Mouse (Mus musculus): ENCODE results near the gene Atp13a2.

Gene Atp13a2

DNA sequence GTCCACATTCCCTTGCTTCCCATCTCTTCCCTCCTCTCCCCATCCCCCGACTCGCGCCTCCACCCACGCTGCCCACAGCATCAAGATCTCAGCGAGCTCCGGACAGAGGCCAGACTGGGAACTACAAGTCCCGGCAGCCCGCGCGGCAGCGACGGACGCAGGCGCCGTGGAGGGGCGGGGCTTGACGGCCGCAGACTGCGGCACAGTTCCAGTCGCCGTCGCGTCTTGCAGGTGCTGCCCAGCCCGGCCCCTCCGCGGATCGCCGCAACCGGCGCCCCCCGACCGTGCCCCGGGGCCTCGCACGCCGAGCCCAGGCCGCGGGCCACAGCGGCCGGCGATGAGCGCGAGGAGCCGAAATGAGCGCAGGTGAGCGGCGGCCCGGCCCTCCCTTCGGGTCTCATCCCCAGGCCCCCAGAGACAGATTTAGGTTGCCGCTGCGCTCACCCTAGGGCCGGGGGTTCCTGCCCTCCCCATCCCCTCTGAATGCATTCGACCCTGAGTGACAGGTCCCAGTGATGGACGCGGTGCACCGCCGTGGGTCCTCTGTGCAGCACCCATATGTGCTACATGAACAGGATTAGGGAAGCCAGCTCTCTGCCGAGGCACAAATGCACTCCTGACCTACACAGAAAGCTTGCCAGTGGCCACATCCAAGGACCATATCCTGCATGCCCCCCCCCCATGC, at the start of gene Atp13a2:
Gene Atp13a2 (plus strand): TSS at position 163 of the 685 bp plus-strand sequence.
- peak; percentile 95 to 96 for DNase-seq

DNA sequence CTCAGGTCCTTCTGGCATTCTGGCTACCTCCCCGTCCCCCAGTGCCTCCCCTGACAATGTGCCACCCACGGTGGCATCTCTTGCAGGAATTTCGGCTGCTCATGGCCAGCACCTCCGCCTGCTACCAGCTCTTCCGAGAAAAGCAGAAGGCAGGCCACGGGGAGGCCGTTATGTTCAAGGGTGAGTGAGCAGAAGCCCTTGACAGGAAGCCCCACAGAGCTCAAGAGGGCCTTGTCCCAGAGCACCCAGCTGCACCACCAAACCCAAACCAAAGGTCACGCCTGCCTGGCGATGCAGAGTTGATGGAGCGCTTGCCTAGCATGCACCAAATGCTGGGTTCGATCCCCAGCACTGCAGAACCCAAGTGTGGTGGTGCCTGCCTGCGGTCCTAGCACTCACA, 42.3 kb upstream of the Atp13a2 start:
- no peak for DNase-seq

DNA sequence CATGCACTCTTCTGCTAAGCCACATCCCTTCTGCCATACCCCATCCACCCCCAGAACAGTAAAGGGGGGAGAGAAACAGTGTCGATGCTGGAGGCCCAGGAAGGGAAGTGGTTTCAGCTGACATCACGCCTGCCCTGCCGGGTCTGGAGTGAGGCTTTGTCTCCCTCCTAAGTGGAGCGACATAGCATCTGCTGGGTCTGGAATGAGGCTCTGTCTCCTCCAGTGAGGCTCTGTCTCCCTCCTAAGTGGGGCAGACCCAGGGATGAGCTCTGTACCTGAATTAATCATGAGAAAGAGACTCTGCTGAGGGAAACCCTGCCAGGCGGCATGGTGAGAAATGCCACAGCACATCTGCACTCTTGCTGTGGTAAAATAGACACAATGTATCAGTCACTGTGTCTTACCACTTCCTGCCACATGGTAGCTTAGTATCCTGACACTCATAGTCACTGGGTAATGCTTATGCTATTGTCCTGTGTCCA, 41.7 kb upstream of the Atp13a2 start:
- DNase-seq: no peak

DNA sequence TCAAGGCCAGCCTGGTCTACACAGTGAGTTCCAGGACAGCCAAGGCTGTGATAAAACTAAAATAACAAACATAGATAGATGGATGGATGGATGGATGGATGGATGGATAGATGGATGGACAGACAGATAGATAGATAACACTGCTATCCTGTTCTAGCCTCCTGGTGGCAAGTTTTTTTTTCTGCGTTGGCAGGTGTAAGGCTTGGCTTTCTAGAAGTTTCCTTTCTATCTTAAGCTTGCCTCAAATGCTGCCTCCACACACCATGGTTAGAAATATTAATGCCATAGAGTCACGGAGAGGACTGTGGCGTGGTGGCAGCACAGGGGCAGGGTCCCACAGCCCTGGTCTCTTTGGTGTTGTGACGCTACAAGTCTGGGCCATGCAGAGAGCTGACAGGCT, 41.1 kb upstream of the Atp13a2 start:
- DNase-seq: no peak

DNA sequence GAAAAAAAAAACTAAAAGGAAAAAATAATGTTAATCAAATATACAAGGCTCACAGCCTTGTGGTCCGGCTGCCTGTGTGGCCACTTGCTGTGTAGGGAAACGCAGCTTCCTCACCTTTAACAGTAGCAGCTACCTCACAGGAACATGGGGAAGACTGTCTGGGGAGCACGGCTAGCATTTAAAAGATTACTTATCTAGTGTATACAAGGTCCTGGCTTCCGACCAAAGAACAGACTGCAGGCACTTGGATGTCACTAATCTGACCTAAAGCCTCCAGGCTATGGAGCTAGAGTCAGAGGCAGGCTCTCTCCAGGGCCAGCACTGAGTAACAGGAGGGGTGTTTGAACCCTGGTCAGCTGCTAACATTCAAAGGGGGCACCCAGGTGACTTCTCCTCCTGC, 40.6 kb upstream of the Atp13a2 start:
- no peak for DNase-seq

DNA sequence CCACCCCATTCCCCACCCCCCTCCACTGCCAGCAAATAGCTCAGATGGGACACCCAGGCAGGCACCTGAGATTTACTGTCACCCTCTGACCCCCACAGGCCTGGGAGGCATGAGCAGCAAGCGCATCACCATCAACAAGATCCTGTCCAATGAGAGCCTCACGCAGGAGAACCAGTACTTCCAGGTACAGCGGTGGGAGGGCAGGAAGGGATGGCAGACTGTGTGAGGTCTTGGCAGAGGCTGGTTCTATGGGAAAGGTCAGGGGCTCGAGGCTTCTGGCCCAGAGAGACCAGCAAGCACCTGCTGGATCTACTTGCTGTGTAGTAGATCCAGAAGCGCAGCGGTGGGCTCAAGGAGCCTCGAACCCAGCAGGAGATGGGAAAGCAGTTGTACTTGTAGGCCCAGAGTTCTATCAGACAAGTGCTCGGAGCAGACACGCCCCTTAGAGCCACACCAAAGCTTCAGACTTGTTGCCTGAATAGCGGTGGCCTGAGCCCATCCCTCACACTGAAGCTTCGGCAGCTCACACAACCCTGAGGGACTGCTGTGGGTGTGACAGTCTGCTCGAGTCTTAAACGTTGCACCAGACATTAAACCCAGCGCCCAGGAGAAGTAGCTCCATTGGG, 40.0 kb upstream of the Atp13a2 start:
- no peak for DNase-seq

DNA sequence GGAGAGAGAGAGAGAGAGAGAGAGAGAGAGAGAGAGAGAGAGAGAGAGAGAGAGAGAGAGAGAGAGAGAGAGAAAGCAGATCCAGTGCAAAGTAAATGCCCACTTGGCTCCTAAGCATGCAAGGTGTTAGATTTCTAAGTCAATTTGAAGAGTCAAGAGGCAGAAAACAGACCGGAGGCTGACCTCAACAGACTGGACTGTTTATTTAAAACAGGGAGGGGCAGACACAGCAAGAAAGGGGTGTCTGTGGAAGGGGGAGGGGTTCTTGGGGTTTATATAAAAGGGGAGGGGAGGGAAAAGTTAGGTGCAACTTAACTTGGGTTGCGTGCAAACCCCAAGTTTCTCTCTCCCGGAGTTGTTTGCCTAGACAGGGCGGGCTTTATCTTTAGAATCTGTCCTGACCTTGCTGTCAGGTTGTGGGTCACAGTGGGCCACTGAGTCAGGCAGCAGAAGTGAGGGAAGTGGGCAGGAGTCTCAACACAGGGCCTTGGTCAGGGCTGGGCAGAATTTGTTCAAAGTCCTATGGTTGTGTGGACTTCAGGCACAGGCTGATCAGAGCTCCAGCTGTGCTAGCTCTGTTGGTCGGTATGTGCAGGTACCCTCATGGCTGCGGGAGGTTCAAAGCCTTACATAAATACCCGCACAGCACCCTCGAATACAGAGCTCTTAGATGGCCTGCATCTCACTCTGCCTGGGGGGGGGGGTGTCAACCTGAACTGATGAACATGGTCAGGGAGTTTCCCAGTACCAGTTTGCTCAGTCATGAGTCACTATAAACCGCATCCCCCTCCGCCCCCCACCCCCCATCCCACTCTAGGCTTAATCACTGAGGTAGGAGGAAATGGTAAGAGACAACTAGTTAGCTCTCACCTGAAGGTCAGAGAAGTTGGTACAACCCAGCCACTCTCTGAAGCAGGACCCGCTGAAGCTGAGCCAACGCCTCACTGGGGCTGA, 38.9 kb upstream of the Atp13a2 start:
- no peak for DNase-seq

DNA sequence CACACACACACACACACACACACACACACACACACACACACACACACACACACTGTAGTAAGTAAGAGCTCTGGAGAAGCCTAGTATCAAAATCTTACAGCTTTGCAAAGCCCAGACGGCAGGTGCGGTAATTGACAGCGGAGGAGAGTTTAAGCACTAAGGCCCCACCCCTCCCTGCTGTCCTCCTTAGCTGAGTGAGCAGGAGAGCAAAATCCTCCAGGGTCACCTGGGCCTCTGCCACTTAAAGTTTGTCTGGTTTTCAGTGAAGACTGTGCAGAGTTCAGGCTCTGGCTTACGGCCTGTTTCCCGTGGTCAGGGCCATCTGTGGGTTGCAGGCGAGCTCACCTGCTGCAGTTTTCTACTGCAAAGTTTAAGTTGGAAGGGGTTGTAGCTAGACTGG, 38.2 kb upstream of the Atp13a2 start:
- no peak for DNase-seq

DNA sequence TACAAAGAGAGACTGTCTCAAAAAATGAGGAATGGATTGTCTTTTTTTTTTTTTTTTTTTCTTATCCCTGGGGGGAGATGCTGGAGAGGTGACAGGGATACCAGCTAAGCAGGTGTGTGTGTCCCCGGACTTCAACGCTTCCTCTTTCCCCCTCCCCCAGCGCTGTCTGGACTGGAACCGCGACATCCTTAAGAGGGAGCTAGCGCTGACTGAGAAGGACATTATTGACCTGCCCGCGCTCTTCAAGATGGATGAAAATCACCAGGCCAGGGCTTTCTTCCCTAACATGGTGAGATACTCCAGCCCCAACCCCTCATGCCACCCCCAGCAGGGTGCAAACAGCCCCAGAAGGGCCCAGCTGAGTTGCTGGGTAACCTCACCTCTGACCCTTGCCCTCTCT, 37.6 kb upstream of the Atp13a2 start:
- no peak for DNase-seq

DNA sequence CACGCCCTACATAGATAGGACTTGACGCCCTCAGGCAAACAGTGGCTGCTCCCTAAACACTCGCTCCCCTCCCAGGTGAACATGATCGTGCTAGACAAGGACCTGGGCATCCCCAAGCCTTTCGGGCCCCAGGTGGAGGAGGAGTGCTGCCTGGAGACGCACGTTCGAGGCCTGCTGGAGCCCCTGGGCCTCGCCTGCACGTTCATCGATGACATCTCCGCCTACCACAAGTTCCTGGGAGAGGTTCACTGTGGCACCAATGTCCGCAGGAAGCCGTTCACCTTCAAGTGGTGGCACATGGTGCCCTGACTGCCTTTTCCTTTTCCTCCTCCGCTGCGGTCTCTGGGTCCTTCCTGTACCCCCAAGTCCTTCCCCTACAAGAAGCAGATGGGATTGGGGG, 37.1 kb upstream of the Atp13a2 start:
- DNase-seq: no peak

DNA sequence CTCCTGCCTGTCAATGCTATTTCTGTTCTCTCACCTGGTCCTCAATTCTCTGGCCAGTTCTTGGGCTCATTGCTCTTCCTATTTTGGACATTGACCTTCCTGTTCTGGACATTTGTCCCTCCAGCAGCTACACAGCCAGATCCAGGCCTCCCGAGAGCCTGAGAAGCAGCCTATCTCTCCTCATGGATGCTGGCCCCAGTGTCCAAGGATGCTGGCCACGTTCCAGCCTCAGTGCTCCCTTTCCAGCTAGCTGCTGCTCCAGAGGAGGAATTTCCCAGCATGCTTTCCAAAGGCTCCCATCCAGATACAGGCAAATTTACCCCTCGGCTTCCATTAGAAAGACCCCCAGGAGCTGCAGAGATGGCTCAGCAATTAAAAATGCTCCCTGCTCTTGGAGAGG, 36.1 kb upstream of the Atp13a2 start:
- DNase-seq: peak; percentile 33 to 41

DNA sequence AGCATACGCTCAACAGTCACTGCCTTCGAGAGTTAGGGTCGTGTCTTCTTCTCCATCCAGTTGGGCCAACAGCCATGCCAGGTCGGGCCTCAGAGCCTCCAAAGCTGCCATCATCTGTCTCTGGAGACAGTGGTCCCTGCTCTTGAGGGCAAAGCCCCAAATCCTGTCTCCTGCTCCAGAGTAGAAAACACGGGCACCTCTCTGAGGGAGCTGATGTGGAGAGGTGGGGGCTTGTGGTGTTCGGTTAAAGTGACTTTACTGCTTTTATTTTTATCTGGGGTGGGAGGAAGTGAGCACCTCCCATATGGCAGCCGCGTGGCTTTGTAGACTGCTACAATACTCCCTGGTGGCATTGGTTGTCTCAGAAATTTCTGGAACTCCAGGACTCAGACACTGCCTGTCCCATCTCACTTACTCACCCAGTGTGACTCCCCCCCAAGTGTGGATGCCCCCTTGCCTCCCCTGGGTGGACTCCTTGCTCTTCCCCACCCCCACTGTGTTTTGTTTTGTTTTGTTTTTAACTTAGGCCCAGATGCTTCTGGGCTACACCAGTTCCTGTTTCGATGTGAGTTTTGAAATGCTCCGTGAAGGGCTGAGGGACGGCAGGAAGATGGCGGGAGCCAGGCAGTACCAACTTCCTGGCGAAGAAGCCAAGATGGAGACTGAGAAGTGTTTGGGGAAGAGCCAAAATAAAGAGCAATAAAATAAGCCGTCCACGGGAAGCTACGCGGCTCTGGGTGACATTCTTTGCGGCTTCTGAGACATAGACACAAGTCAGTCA, 34.6 kb upstream of the Atp13a2 start:
- no peak for DNase-seq

DNA sequence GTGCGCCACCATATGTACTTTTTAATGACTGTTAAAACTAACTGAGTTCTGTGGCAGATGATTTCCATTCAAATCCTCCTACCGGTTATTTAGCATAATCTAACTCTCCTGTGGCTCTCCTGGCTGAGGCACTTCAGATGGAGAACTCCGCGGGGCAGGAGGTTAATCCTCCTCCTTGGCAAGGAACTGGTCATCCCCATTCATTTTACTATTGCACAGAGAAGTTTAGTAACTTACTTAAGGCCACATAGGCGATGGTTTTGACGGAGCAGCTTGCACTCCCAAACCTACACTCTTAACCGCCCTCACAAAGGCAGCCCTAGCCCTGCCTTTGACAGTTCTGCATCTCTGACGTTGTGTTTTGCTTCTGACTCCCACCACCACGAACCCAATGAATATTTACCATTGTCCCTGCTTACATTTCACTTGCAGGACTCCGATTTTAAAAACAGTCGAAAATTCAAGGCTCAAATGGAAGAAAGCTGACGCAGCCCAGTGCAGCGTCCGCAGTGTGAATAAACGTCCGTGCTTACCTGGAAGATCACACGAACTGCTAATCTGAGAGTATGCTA, 29.5 kb upstream of the Atp13a2 start:
- no peak for DNase-seq

DNA sequence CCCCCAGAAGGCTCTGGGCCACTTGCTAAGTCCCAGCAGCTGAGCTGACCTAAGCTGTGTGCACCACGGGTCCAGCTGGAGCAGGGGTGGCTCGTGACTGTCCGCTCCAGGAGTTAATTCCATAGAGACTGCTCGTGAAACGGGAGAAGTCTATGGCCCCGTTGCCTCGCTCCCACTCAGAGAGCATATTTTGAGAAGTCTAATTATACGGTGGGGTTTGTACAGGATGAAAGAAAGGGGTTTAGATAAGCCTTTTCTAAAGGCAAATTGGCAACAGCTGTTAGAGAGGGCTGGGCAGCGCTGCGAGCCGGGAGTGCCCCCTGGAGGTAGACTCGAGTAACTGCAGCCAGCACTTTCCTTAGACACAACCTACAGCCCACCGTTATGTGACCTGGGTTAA, 28.9 kb upstream of the Atp13a2 start:
- peak; percentile 78 to 87 for DNase-seq

DNA sequence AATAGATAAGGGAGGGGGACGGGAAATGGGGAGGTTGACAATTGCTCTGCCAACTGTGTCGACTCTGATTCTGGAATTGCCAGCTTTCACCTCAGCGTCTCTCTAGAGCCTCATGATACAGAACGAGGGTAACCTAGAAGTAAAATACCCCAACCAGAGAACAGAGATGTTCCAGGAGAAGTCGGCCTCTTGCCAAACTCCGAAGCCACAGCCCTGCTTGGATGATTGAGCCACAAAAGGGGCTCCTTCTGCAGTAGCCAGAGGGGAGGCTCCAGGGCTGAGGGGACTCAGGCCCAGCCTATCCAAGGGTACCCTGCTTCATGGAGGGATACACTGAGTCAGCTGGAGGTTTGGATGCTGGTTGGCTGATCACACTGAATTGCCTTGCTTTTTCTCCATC, 28.4 kb upstream of the Atp13a2 start:
- no peak for DNase-seq

DNA sequence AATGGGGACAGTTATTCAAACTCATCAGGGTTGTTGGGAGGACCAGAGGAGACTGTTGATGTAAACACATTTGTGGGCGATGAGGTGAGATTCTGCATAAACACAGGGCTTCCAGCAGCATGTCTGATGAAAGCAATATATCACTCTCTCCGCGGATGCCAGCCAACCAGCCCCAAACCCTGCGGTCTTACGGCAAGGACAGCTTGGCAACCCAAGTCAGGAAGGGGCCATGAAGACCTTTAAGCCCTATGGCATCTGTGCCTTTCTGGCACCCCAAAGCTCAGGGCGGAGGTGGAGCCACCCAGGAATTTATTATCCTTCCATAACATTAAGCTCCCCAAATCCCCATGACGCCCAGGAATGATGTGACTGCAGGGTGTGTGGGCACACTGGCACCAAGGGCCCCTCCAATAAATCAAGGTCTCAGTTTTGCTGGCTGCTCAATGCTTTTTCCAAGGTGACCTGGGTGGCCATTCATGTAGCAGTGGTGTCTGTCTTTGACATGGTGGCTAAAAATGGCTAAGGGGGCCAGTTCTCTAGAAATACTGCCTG, 27.5 kb upstream of the Atp13a2 start:
- DNase-seq: no peak

DNA sequence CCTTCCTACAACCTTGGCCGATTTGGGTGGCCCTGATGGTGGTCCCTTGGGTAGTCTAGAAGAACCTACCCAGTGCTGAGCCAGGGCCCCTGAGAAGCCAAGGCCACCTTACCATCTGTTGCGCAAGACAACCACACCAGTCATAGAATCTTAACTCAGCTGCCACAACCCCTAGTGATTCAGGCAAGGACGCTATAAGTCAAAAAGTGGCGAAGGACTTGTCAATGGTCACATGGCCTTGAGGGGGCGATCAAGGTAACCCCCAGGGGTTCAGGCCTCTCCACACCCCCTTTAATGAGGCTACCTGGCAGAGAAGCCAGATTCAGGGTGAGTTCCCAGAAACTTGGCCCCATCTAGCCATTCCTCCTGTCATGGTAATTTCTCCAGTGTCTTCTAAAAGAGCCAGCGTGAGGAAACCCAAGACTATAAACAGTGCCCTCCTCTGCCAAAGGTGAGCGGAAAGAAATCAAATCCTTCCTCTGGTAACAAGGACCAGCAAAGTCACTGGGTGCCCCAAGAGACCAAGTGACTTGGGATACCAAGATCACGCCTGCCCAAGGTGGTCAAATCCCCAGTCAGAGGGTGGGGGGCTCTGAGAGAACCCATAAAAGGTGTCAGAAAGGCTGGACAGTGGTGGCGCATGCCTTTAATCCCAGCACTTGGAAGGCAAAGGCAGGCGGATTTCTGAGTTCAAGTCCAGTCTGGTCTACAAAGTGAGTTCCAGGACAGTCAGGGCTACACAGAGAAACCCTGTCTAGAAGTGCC, 26.8 kb upstream of the Atp13a2 start:
- DNase-seq: no peak

DNA sequence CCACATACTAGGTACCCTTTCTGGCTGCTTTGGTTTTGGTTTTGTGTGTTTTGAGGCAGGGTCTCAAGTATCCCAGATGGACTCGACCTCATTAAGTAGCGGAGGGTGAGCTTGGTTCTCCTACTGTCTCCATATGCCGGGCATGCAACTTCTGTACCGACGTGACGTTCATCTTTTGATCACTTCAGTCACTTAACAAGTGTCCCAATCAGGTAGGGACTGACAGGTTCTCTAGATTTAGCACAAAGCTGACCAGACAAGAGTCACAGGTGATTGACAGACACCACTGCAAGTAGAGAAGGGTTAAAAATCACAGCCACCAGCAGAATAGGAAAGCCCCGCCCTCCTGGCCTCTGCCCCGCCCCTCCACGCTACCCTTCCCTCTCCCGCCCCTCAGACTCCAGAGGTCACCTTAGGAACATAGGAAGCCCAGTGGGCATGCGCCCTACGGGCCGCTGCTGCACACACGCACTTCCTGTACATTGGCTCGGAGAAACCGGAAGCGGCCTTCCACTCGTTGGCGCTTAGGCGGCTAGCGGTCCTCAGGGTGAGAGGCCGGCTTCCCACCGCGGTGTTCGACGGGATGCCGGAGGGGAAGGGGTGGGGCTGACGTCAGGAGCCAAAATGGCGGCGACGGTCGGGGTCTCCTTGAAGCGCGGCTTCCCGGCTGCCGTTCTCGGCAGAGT, 25.7 kb upstream of the Atp13a2 start, which contains the start of gene Sdhb:
Gene Sdhb (plus strand): TSS at position 423 of the 686 bp plus-strand sequence.
- DNase-seq: peak; percentile 95 to 97

DNA sequence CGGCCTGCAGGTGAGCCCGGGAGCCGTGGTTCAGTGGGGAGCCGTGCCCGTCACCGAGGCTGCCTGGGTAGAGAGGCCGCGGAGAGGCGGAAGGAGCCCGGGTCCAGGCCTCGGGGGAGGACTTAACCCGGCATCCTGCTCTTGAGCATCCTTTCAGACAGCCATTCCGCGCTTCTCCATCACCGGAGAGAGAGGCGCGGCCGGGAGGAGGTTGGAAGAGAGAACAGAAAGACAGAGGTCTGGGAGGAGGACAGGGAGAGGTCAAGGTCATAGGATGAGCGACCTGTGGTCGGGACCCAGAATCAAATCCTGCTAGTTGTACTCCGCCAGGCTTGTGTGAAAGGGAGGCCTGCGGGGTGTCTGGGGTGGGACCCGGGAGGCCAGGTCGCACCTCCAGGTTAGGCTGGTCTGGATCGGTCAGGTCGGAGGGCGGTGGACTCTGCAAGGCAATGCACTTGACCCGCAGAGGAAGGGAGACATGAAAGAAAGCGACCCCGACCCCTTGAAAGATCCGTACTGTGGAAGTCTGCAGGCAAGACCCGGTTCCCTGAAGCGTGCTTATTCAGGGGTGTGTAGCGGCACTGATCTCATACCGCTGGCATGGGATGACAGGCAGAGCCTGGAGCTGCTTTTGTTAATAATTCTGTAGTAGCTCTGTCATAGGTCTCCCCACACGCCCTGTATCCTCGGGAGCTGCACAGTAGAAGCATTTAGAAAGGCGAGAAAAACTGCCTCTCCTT, 25.0 kb upstream of the Atp13a2 start:
- peak in 1 of 2 experiments; percentile 39 for DNase-seq
